Mouse (Mus musculus) limb, embryonic 15.5 days (tissue): Measurements from ENCODE around the gene Bst1. TPM values are rescaled to one million over a fixed set of nuclear protein-coding genes. Genes with fewer than 3 reads are reported as not detected.

Experiments used
- ATAC-seq: fragments of 200-750 bp; cut with Nextera tagmentation; 2 replicates; pipeline ENCODE4 v1.8.0; 2017; ENCODE audit warnings: low read depth, moderate TSS enrichment; ENCODE audit not compliant: insufficient number of reproducible peaks, low FRiP score, low TSS enrichment
- H3K27ac ChIP-seq: fragments of 300-500 bp; sonication (generic); 2 replicates; pipeline ENCODE4 v1.5.1; 2015; ENCODE audit warnings: moderate library complexity, mild to moderate bottlenecking, inconsistent platforms
- H3K27me3 ChIP-seq: fragments of 300-500 bp; sonication (generic); 2 replicates; pipeline ENCODE4 v1.6.1; 2015; ENCODE audit warnings: inconsistent platforms
- H3K36me3 ChIP-seq: fragments of 300-500 bp; sonication (generic); 2 replicates; pipeline ENCODE4 v1.6.1; 2015; ENCODE audit warnings: inconsistent platforms
- H3K4me1 ChIP-seq: fragments of 300-500 bp; sonication (generic); 2 replicates; pipeline ENCODE4 v1.6.1; 2015; ENCODE audit warnings: inconsistent platforms
- H3K4me2 ChIP-seq: fragments of 300-500 bp; sonication (generic); 2 replicates; pipeline ENCODE4 v1.6.1; 2015; ENCODE audit warnings: mild to moderate bottlenecking, inconsistent platforms
- H3K4me3 ChIP-seq: fragments of 300-500 bp; sonication (generic); 2 replicates; pipeline ENCODE4 v1.5.1; 2015; ENCODE audit warnings: mild to moderate bottlenecking, inconsistent platforms
- H3K9ac ChIP-seq: fragments of 300-500 bp; sonication (generic); 2 replicates; pipeline ENCODE4 v1.6.1; 2015; ENCODE audit warnings: inconsistent platforms
- H3K9me3 ChIP-seq: fragments of 300-500 bp; sonication (generic); 2 replicates; pipeline ENCODE4 v1.6.1; 2016; ENCODE audit warnings: inconsistent platforms
- WGBS: fragments of 180-500 bp; shearing (Covaris S2); methylation state at CpG from one replicate; pipeline ENCODE4 v1.1.7; 2015; 5-methylcytosine and 5-hydroxymethylcytosine counted together
- polyA plus RNA-seq: library from polyadenylated mRNA; unstranded; fragments of >200 nt; fragmentation: Nextera tagmentation; extraction: Ambion mirVana; gene quantifications from 2 replicates; pipeline ENCODE4 v1.2.1, GENCODE M21; 2015

Bst1 gene
- polyA plus RNA-seq, 1 experiment from 2014 or later, result 2.0 TPM

DNA sequence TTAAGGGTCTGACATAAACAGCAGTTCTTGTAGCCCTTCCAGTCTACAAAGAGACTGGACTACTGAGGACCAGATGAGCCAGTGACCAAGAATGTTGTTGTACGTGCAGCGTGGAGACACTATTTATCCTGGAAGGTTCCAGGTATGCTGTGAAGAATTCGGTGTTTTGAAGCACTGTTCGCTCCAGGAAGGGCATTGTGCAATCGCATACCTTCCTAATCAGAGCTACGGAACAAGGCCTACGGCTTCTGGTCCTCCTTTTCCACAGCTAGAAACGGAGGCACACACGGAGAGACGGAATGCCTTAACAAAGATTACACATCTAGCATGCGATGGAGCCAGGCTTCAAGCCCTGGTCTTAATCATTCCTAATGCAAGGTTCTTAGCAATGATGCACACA is 2.1 kb downstream of the Bst1 start:
- ATAC-seq, result no peak
- Histone ChIP-seq H3K27me3 (no peaks in the 10 kb centered on the region), H3K4me3 (no peak overlapping the region), H3K4me1 (peaks cover 5% of the 10 kb centered on the region; the same call in 1 of the 2 replicates), H3K9me3 (no peaks in the 10 kb centered on the region), H3K36me3 (no peaks in the 10 kb centered on the region), H3K9ac (no peak overlapping the region), H3K27ac (no peak overlapping the region), H3K4me2 (no peak overlapping the region)
- WGBS, result 76% methylated on average over 11 of the region's 11 CpGs

DNA sequence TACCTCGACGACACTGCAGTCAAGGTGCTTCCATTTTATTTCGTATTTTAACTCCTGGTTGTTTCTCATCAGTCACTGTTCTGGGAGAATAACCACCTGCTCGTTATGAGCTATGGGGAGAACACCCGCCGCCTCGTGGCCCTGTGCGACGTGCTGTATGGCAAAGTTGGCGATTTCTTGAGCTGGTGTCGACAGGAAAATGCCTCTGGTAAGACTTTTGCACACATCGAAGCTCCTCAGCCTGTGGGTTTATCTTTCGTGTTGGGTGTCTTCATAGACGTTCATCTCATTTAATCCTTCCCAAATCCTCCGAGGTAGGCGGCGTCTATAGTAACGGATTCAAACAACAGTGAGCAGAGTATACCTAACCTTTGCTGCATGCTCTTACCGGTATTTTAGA is 2.9 kb downstream of the Bst1 start, which contains the start of gene Fbxl5:
TSS of gene Fbxl5 (minus strand) at position 101 of the 400 bp plus-strand sequence.
- Histone ChIP-seq H3K27me3 (no peaks in the 10 kb centered on the region), H3K9me3 (no peaks in the 10 kb centered on the region), H3K27ac (no peak within 1 kb of the TSS), H3K4me3 (no peak within 1 kb of the TSS), H3K9ac (no peak within 1 kb of the TSS), H3K4me1 (peaks cover 5% of the 10 kb centered on the region; the same call in 1 of the 2 replicates), H3K36me3 (no peaks in the 10 kb centered on the region), H3K4me2 (no peak within 1 kb of the TSS)
- ATAC-seq, result no peak
- WGBS, result 74% methylated on average over 19 of the region's 19 CpGs

DNA sequence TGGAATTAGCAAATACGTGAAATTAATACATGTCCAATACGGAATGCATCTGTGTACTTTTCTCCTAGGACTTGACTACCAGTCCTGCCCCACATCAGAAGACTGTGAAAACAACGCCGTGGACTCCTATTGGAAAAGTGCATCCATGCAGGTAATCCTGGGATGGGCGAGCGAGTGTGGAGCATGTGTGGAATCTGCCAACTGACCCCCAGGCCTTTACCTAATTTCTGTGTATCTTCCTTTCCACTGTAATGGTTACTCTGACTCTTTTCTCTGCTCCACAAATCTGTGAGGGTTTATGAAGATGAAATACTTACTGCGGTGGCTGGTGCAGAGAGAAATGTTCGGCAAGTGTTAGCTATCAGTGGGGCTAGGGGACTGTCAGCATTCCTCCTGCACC is 3.5 kb downstream of the Bst1 start:
- Histone ChIP-seq H3K27me3 (no peaks in the 10 kb centered on the region), H3K4me1 (peaks cover 5% of the 10 kb centered on the region; the same call in 1 of the 2 replicates), H3K4me2 (no peak overlapping the region), H3K27ac (no peak overlapping the region), H3K36me3 (no peaks in the 10 kb centered on the region), H3K9me3 (no peaks in the 10 kb centered on the region), H3K4me3 (no peak overlapping the region), H3K9ac (no peak overlapping the region)
- WGBS, result 88% methylated on average over 8 of the region's 8 CpGs
- ATAC-seq, result no peak

DNA sequence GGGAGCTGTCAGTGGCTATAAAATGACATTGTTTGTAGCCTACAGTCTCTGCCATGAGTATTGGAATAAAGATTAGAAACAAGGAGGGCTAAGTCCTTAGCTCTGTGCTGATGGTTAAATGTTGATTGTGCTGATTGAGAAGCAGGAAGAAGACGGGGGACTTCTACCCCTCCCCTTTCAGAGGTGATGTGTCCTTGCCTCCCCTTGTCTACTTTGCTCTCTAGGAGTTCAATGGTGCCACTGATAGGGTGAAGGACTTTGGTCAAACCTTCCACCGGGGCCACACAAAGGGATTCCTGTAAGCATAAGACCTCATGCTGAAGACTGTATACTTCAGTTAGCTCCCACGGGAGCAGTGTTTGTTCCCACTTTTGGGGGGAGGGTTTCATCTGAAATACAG is 4.1 kb downstream of the Bst1 start:
- WGBS, result 84% methylated on average over 3 of the region's 3 CpGs

DNA sequence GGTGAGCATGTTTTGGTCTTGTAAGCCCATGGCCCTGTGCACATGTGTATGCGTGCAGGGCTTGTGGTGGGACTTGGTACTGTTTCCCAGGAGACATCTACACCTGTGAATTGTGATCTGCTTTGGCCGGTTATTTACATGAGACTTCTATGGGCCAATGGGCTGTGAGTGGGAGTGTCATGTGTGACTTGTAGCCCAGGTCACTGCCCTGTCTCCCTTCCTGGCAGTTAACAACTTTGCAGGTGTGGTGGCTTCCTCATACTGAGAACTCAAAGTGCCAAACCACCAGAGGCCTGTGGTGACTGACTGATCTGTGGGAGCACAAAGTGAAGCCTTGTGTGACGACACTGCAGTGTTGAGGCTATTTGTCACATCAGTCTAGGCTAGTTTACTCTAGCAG is 5.9 kb downstream of the Bst1 start:
- Histone ChIP-seq H3K4me3 (no peak overlapping the region), H3K4me1 (no peaks in the 10 kb centered on the region), H3K27ac (no peak overlapping the region), H3K9me3 (no peaks in the 10 kb centered on the region), H3K9ac (no peak overlapping the region), H3K36me3 (no peaks in the 10 kb centered on the region), H3K27me3 (no peaks in the 10 kb centered on the region), H3K4me2 (no peak overlapping the region)
- 80% methylated on average over 3 of the region's 3 CpGs for WGBS
- no peak for ATAC-seq

More for the DNA sequence above, 4.1 kb downstream of the Bst1 start:
- Histone ChIP-seq H3K27me3 (no peaks in the 10 kb centered on the region), H3K9me3 (no peaks in the 10 kb centered on the region), H3K27ac (no peak overlapping the region), H3K36me3 (no peaks in the 10 kb centered on the region), H3K4me2 (no peak overlapping the region), H3K9ac (no peak overlapping the region), H3K4me1 (peaks cover 5% of the 10 kb centered on the region; the same call in 1 of the 2 replicates), H3K4me3 (no peak overlapping the region)
- no peak for ATAC-seq

DNA sequence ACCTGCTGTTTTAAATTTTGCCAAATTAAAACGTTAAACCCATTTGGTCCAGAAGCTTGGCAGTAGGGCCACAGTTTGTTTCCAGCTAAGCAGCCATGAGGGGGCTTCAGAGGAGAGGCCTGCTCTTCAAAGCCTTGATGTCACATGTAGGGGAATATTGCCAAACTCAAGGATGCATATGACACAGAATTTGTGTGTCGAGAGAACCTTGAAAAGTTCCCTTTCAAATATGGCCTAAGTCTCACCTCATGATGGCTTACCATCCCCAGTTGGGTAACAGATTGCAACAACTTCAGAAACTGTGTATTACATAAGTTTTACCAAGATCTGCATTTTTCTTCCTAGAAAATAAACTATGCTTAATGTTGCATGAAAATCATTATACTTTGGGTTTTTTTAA is 8.2 kb downstream of the Bst1 start:
- Histone ChIP-seq H3K4me3 (no peak overlapping the region), H3K4me1 (no peaks in the 10 kb centered on the region), H3K4me2 (no peak overlapping the region), H3K27ac (no peak overlapping the region), H3K9ac (no peak overlapping the region), H3K27me3 (no peaks in the 10 kb centered on the region), H3K9me3 (no peaks in the 10 kb centered on the region), H3K36me3 (no peaks in the 10 kb centered on the region)
- no peak for ATAC-seq
- 64% methylated on average over 2 of the region's 2 CpGs for WGBS

DNA sequence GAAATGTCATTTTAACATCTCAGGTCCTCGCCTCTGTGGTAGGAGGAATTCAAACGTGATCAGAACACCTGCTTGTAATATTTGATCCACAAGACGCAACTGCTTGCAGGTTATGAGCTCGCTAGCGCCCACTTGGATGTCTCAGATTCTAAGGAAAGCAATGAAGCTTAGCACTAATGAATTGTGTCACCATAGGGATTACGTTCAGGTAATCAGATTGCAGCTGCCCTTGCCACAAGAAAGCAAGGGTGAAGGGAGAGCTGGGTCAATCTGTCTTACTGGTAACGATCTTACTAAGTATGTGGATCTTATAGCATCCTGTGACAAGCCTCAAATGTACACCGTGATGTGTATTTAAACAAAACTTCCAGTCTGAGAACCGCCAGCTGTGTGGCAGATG is 8.7 kb downstream of the Bst1 start:
- Histone ChIP-seq H3K27me3 (no peaks in the 10 kb centered on the region), H3K9ac (no peak overlapping the region), H3K4me3 (no peak overlapping the region), H3K4me2 (no peak overlapping the region), H3K9me3 (no peaks in the 10 kb centered on the region), H3K27ac (no peak overlapping the region), H3K4me1 (no peaks in the 10 kb centered on the region), H3K36me3 (no peaks in the 10 kb centered on the region)
- ATAC-seq, result no peak
- 41% methylated on average over 9 of the region's 9 CpGs for WGBS

DNA sequence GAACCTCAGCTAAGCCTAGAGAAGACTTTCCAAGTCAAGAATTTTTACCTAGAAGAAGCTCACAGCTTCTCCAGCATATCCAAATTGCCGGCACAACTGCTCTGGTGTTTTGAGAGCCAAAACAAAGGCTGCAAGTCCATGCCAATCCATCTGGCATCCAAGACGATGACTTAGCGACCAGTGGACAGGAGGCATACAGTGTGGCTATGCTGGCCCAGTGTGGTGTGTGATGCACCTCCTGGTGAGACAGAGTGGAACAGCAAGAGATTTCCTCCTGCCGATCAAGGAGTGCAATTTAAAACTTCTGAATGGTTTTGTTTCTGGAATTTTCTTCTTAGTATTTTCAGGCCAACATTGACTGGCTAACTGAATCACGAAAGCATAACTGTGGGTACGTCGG is 17.9 kb downstream of the Bst1 start:
- no peak for ATAC-seq
- Histone ChIP-seq H3K4me3 (no peak overlapping the region), H3K36me3 (no peaks in the 10 kb centered on the region), H3K27ac (no peak overlapping the region), H3K9me3 (no peaks in the 10 kb centered on the region), H3K4me1 (no peaks in the 10 kb centered on the region), H3K4me2 (no peak overlapping the region), H3K9ac (no peak overlapping the region), H3K27me3 (no peaks in the 10 kb centered on the region)
- 90% methylated on average over 7 of the region's 7 CpGs for WGBS

DNA sequence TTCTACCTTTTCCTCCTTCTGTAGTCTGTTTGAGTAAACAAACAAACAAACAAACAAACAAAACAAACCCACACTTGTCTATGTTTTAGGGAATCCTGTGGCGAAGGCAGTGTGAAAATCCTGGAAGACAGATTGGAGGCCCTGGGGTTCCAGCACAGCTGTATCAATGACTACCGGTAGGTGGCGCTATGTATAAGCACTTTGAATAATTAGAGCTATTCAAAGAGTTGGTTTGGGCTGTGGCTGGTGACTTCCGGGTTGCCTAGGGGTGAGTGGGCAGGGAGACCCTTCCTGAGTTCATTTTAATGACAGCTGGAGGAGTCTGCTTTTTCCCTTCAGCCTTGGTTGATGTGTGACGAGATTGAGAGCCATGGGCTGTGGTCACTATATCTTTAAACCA is 18.7 kb downstream of the Bst1 start:
- Histone ChIP-seq H3K4me2 (no peak overlapping the region), H3K4me3 (no peak overlapping the region)

DNA sequence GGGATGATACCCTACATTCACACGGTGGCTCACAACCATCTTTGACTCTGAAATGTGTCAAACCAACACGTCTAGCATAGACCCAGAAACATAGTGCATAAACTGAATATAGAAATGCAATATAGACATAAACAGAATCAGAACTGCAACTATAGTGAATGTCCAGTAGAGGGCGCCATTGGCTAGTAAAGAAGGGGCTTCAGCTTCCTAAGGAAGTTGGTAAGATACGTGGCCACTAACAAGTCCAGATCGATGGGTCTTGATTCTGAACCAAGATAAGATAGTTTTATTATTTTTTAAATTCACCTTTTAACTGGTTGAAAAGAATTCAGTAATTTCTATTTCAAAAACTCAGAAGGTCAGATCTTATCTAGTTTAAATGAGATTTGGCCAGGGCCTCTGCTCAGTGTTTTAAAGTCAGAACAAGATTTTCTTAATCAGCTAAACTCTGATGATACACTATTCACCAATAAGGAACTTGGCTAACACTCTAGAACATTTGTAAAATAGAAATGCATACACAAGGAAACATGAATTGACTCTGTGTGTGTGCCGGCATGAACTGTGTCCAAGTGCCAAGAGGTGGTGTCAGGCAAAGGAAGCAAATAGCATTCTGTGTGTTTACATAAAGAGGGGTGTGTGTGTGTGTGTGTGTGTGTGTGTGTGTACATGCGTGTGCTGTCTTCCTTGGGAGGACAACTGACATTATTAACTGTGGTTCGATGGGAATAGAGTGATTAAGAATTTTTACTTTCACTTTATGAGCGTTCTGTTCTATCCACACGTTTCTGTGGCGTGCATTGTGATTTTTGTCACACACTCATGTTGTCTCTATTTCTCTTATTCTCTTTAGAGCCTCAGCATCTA is 22.7 kb downstream of the Bst1 start:
- no peak overlapping the region for H3K4me3 ChIP-seq
- no peaks in the 10 kb centered on the region for H3K36me3 ChIP-seq
- H3K9ac ChIP-seq, result no peak overlapping the region
- WGBS, result 45% methylated on average over 11 of the region's 11 CpGs
- ATAC-seq, result no peak
- no peak overlapping the region for H3K27ac ChIP-seq
- no peaks in the 10 kb centered on the region for H3K9me3 ChIP-seq
- no peak overlapping the region for H3K4me2 ChIP-seq
- no peaks in the 10 kb centered on the region for H3K27me3 ChIP-seq
- no peaks in the 10 kb centered on the region for H3K4me1 ChIP-seq

More for the DNA sequence above, 18.7 kb downstream of the Bst1 start:
- H3K27ac ChIP-seq, result no peak overlapping the region
- H3K9me3 ChIP-seq, result no peaks in the 10 kb centered on the region
- ATAC-seq, result no peak
- H3K27me3 ChIP-seq, result no peaks in the 10 kb centered on the region
- 58% methylated on average over 5 of the region's 5 CpGs for WGBS
- H3K36me3 ChIP-seq, result no peaks in the 10 kb centered on the region
- no peak overlapping the region for H3K9ac ChIP-seq
- H3K4me1 ChIP-seq, result no peaks in the 10 kb centered on the region

DNA sequence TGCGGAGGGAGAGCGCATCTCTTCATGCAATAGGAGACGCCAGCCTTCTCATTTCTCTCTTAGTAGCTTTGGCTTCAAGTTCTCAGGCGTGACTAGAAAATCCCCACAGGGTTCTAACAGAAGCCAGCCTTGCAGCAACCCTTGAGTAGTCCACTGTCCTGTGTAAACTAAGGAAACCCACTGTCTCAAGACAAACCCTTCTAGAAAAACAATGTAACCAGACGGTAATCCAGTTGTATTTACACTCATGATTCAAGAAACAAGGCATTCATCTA is 23.3 kb downstream of the Bst1 start:
- H3K9ac ChIP-seq, result no peak overlapping the region
- no peak overlapping the region for H3K27ac ChIP-seq
- H3K27me3 ChIP-seq, result no peaks in the 10 kb centered on the region
- H3K4me3 ChIP-seq, result no peak overlapping the region
- no peak overlapping the region for H3K4me2 ChIP-seq
- H3K9me3 ChIP-seq, result no peaks in the 10 kb centered on the region
- no peak for ATAC-seq
- H3K4me1 ChIP-seq, result no peaks in the 10 kb centered on the region
- H3K36me3 ChIP-seq, result no peaks in the 10 kb centered on the region
- 86% methylated on average over 5 of the region's 5 CpGs for WGBS

DNA sequence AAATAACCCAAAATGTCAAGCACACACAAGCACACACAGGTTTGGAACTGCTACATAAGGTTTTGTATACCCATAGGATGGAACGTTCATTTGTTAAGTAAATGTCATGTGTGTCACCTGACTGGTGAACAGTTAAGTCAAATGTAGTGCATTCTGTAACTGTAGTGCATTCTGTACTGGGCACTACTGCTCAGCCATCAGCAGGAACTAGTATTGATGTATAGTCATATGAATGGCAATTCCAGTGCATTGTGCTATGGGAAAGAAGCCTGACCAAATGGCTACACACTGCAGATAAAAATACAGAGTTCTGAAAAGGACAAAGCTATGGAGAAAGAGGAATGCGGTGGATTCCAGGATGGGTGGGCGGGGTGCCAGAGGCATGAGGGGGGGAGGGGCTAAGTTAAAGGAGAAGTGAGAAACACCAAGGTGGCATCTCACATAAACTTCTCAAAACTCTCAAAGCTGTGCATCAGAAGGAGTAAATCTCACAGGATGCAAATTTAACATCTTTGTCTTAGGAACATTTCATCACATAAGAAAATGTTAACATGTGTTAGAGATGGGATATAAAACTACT is 24.0 kb downstream of the Bst1 start:
- no peak overlapping the region for H3K4me3 ChIP-seq
- no peaks in the 10 kb centered on the region for H3K9me3 ChIP-seq
- no peaks in the 10 kb centered on the region for H3K4me1 ChIP-seq
- WGBS, result 57% methylated on average over 3 of the region's 3 CpGs
- H3K27me3 ChIP-seq, result no peaks in the 10 kb centered on the region
- no peaks in the 10 kb centered on the region for H3K36me3 ChIP-seq
- ATAC-seq, result no peak
- no peak overlapping the region for H3K9ac ChIP-seq
- H3K27ac ChIP-seq, result no peak overlapping the region
- no peak overlapping the region for H3K4me2 ChIP-seq
